Mouse (Mus musculus): ENCODE measurements around the gene Parva. TPM values are rescaled to one million over a fixed set of nuclear protein-coding genes. Genes with fewer than 3 reads are reported as not detected.

Gene Parva
- total and polyA plus RNA-seq, 3 experiments, result 0.08 to 1.1 (median 0.15) TPM

DNA sequence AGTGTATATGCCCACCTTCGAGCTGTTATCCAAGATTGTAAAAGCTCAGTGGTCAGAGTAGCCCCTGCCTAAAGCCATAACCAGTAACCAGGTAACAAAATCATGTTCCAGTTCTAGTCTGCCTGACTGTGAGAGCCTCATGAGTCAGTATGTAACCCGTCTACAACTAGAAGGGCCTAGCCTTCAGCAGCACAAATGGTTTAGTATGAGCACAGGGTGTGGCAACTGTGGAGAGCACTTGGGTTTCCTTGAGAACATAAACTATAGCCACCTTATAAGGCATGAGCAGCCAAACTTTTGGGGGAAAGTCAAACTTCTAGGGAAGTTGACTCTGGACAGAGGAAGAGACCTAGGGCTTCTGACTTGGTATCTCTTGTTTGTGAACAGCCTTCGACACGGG lies 139.7 kb downstream of the Parva start:
- dilution Hi-C loops (cut with MboI; ENCODE audit: extremely low pct_ligation_motif_present, extremely low pct_unique_long_range_greater_than_20kb, low sequenced_read_pairs) (no loop called here), in situ Hi-C loops (cut with MboI; ENCODE audit: low pct_ligation_motif_present, low pct_unique_long_range_greater_than_20kb, low sequenced_read_pairs) (no loop called here)
- TF ChIP-seq MYC (IDR thresholded peaks at IDR 0.05; ENCODE audit: low read depth, low read length) (no peak), MAZ (IDR thresholded peaks at IDR 0.05; ENCODE audit: low read depth, low read length) (no peak), ZKSCAN1 (IDR thresholded peaks at IDR 0.05; ENCODE audit: borderline replicate concordance, low read depth, low read length) (no peak), ELF1 (IDR thresholded peaks at IDR 0.05; ENCODE audit: low read depth, low read length) (no peak), ZMIZ1 (IDR thresholded peaks at IDR 0.05; ENCODE audit: low read depth, low read length) (no peak), CHD1 (IDR thresholded peaks at IDR 0.05; ENCODE audit: low read depth, low read length) (no peak), ETS1 (conservative IDR thresholded peaks at IDR 0.05; ENCODE audit: low read depth, low read length) (no peak), CTCF (conservative IDR thresholded peaks at IDR 0.05 in 1 of 2, IDR thresholded peaks at IDR 0.05 in 1 of 2; ENCODE audit: low read depth in 2 of 2, low read length in 2 of 2) (no peak), BHLHE40 (IDR thresholded peaks at IDR 0.05; ENCODE audit: low read depth, low read length) (no peak), JUN (IDR thresholded peaks at IDR 0.05; ENCODE audit: insufficient read depth, low read depth, low read length) (no peak), MAFK (IDR thresholded peaks at IDR 0.05; ENCODE audit: insufficient replicate concordance, low read length) (no peak), KAT2A (IDR thresholded peaks at IDR 0.05; ENCODE audit: insufficient replicate concordance, low read length) (no peak), RCOR1 (conservative IDR thresholded peaks at IDR 0.05; ENCODE audit: low read depth, low read length) (no peak), MAX (IDR thresholded peaks at IDR 0.05; ENCODE audit: low read length) (no peak), PAX5 (IDR thresholded peaks at IDR 0.05; ENCODE audit: low read length) (no peak), JUND (conservative IDR thresholded peaks at IDR 0.05; ENCODE audit: low read depth, low read length) (no peak)

DNA sequence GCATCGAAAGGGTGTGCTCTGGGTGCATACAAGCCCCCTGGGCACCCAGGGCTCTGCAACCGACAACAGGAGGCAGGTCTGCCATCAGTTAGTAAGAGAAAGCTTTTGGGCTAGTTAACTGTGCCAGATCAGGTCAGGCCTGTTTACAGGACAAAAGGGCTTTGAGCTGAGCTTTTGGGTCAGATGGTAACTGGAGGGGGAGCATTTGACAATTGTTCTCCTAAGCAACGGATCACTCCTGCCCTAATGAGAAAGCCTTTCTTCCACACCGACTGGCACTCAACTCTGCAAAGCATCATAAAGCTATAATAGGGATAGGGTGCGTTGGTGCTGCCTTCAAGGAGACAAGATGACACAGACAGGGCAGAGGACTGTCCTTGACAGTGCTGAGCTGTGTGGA lies 141.7 kb downstream of the Parva start:
- Histone ChIP-seq H3K27me3 (replicated peaks) (no peaks in the 10 kb centered on the region), H3K9me3 (replicated peaks; ENCODE audit: low read length) (no peaks in the 10 kb centered on the region), H3K4me2 (ENCODE audit: insufficient read depth, low read depth, poor library complexity, severe bottlenecking) (no peak overlapping the region), H3K4me1 (ENCODE audit: control insufficient read depth in 1 of 2, insufficient read depth in 2 of 2) (peaks cover 0 to 6% of the 10 kb centered on the region in 2 experiments; a peak in 1 of 4 replicates), H3K9ac (ENCODE audit: insufficient read depth, low read depth) (no peak overlapping the region), H3K27ac (ENCODE audit: insufficient read depth, low read depth) (no peak overlapping the region), H3K79me2 (replicated peaks; ENCODE audit: control insufficient read depth, extremely low read depth, insufficient read depth, poor library complexity, severe bottlenecking) (no peaks in the 10 kb centered on the region), H3K4me3 (replicated peaks in 1 of 3; ENCODE audit: low read depth in 2 of 3, low read length in 2 of 3, poor library complexity in 1 of 3) (no peak overlapping the region), H3K36me3 (replicated peaks in 1 of 2; ENCODE audit: control insufficient read depth in 1 of 2, insufficient read depth in 1 of 2, low read length in 1 of 2) (no peaks in the 10 kb centered on the region)
- in situ Hi-C loops (cut with MboI; ENCODE audit: low pct_ligation_motif_present, low pct_unique_long_range_greater_than_20kb, low sequenced_read_pairs) (no loop called here), dilution Hi-C loops (cut with MboI; ENCODE audit: extremely low pct_ligation_motif_present, extremely low pct_unique_long_range_greater_than_20kb, low sequenced_read_pairs) (no loop called here)
- TF ChIP-seq MAZ (IDR thresholded peaks at IDR 0.05; ENCODE audit: low read depth, low read length) (no peak), MAX (IDR thresholded peaks at IDR 0.05; ENCODE audit: low read length) (no peak)
- DNase-seq (ENCODE audit: extremely low read depth), result no peak

More for the DNA sequence above, 139.7 kb downstream of the Parva start:
- H3K36me3 ChIP-seq (replicated peaks in 1 of 2; ENCODE audit: control insufficient read depth in 1 of 2, insufficient read depth in 1 of 2, low read length in 1 of 2), result no peaks in the 10 kb centered on the region
- no peaks in the 10 kb centered on the region for H3K9me3 ChIP-seq (replicated peaks; ENCODE audit: low read length)
- H3K4me1 ChIP-seq (ENCODE audit: control insufficient read depth in 1 of 2, insufficient read depth in 2 of 2), result peaks cover 0 to 6% of the 10 kb centered on the region in 2 experiments; a peak in 1 of 4 replicates
- H3K9ac ChIP-seq (ENCODE audit: insufficient read depth, low read depth), result no peak overlapping the region
- H3K27ac ChIP-seq (ENCODE audit: insufficient read depth, low read depth), result no peak overlapping the region
- no peaks in the 10 kb centered on the region for H3K79me2 ChIP-seq (replicated peaks; ENCODE audit: control insufficient read depth, extremely low read depth, insufficient read depth, poor library complexity, severe bottlenecking)
- no peak overlapping the region for H3K4me3 ChIP-seq (replicated peaks in 1 of 3; ENCODE audit: low read depth in 2 of 3, low read length in 2 of 3, poor library complexity in 1 of 3)
- no peak overlapping the region for H3K4me2 ChIP-seq (ENCODE audit: insufficient read depth, low read depth, poor library complexity, severe bottlenecking)
- no peaks in the 10 kb centered on the region for H3K27me3 ChIP-seq (replicated peaks)
- no peak for DNase-seq (ENCODE audit: extremely low read depth)
